Mouse (Mus musculus) C2C12 (cell line): ENCODE results near the gene Tnfrsf12a.

Source experiments
- CEBPB ChIP-seq: IDR thresholded peaks from one replicate; pipeline ENCODE4 v1.6.1; 2011; ENCODE audit warnings: low read depth, mild to moderate bottlenecking, control low read depth, moderate library complexity
- CTCF ChIP-seq: IDR thresholded peaks from one replicate; pipeline ENCODE4 v1.5.1; 2011; ENCODE audit not compliant: control insufficient read depth, insufficient read depth, insufficient read length
- MYOD1 ChIP-seq: IDR thresholded peaks from one replicate; pipeline ENCODE4 v1.6.1; 2011; ENCODE audit warnings: low read depth; ENCODE audit not compliant: control insufficient read depth, insufficient read length

GRCm38 (mm10) chr17:23722376-23723125, 45.3 kb upstream of the Tnfrsf12a start, which contains the start of gene 1520401A03Rik:
- TF ChIP-seq CTCF = no peak
- TF ChIP-seq CEBPB = no peak
- no peak for TF ChIP-seq MYOD1
